ENCODE assay signal across 20 mouse cellular contexts in genomic region chr4:111487233-111487843, GRCm38 (mm10).
DNase-seq lines count a peak whose midpoint lies in the region.
"Had no signal": no experiment of that assay in that cellular context is flagged by ENCODE, and none has a peak within 500 bp of the region (broad histone marks: within the 10 kb centered on the region; RNA-seq: fewer than 3 reads in every experiment).

No protein-coding gene starts in this region.

- peak; percentile 38 for DNase-seq in kidney, postnatal 10 days
- DNase-seq in kidney, adult 9 months: no peak
- peak; percentile 10 for DNase-seq in MN1 (ENCODE audit: low spot score)
- DNase-seq in embryo, embryonic 10.5 days (ENCODE audit: low spot score): peak; percentile 32
- DNase-seq in forelimb bud, embryonic 11.5 days (ENCODE audit: low read depth, low spot score): peak; percentile 35
- DNase-seq in Muller cell, postnatal 12 days (ENCODE audit: inconsistent ontology term): no peak
- DNase-seq in lung, postnatal 25 days (ENCODE audit: low spot score): no peak
- DNase-seq in gastrocnemius, postnatal 10 days: no peak
- DNase-seq: adrenal gland, postnatal 14 days; cerebellum, adult 2 months; cerebellum, postnatal 25 days; gastrocnemius, postnatal 14 days; heart, postnatal 36 days; kidney, adult 11 months; layer of hippocampus, postnatal 36 days; liver, embryonic 13.5 days; lung, embryonic 14.5 days; lung, postnatal 36 days; midbrain, embryonic 14.5 days; right cerebral cortex, adult 18-20 months had no signal

Comparison
In these comparisons a context has a peak if more than half of its experiments do, and no peak if none do; other contexts are left out.
1. DNase-seq: peak in kidney, postnatal 10 days (single experiment), MN1 (single experiment), embryo, embryonic 10.5 days (single experiment) and forelimb bud, embryonic 11.5 days (single experiment); none in kidney, adult 9 months (single experiment), Muller cell, postnatal 12 days (single experiment), lung, postnatal 25 days (single experiment) and gastrocnemius, postnatal 10 days (single experiment).